Mouse (Mus musculus) CH12.LX (cell line): ENCODE results near the gene Macrod2.

Source experiments
- CTCF ChIP-seq, 2 experiments: IDR thresholded peaks in 1 of 2; conservative IDR thresholded peaks in 1 of 2; 2 replicates each; pipeline ENCODE4 v1.5.1; 2011 to 2012; ENCODE audit warnings: low read depth in 2 of 2, low read length in 2 of 2, improper control_type of control experiment in 1 of 2, inconsistent platforms in 1 of 2, mild to moderate bottlenecking in 1 of 2, moderate library complexity in 1 of 2
- POLR2A ChIP-seq: IDR thresholded peaks from 2 replicates; pipeline ENCODE4 v1.6.1; 2011; ENCODE audit warnings: low read depth, mild to moderate bottlenecking, improper control_type of control experiment, low read length
- RAD21 ChIP-seq: IDR thresholded peaks from 2 replicates; pipeline ENCODE4 v1.6.1; 2011; ENCODE audit warnings: low read depth, mild to moderate bottlenecking, low read length, improper control_type of control experiment, moderate library complexity
- TBP ChIP-seq: conservative IDR thresholded peaks from 2 replicates; pipeline ENCODE4 v1.6.1; 2011; ENCODE audit warnings: low read depth, low read length, improper control_type of control experiment

GRCm38 (mm10) chr2:141578206-141578605 lies 1183.1 kb downstream of the Macrod2 start:
- TF ChIP-seq CTCF (conservative IDR thresholded peaks at IDR 0.05 in 1 of 2, IDR thresholded peaks at IDR 0.05 in 1 of 2; ENCODE audit: low read depth in 2 of 2, low read length in 2 of 2) = no peak
- TF ChIP-seq TBP = no peak
- TF ChIP-seq RAD21 = no peak
- no peak for TF ChIP-seq POLR2A
